Mouse (Mus musculus): ENCODE measurements around the gene Sppl3. TPM values are rescaled to one million over a fixed set of nuclear protein-coding genes. Genes with fewer than 3 reads are reported as not detected.

Gene Sppl3
- polyA plus RNA-seq, 1 experiment from 2014 or later: 24.0 TPM

- Histone ChIP-seq H3K4me1 (ENCODE audit: control insufficient read depth, insufficient read depth, low read length) (peaks cover 10% of the 10 kb centered on the region), H3K36me3 (ENCODE audit: control insufficient read depth, insufficient read depth, low read length) (no peaks in the 10 kb centered on the region), H3K27ac (ENCODE audit: low read depth, low read length) (no peak overlapping the region), H3K9ac (ENCODE audit: low read length) (no peak overlapping the region), H3K4me3 (ENCODE audit: low read depth, low read length) (no peak overlapping the region), H3K27me3 (replicated peaks; ENCODE audit: control insufficient read depth, insufficient read depth, low read length) (no peaks in the 10 kb centered on the region), H3K4me2 (ENCODE audit: low read length) (no peak overlapping the region), H3K9me3 (replicated peaks; ENCODE audit: control insufficient read depth, low read length) (no peaks in the 10 kb centered on the region)
- WGBS: 80% methylated on average over 6 of the region's 6 CpGs
- no peak for DNase-seq (ENCODE audit: low spot score)
- ATAC-seq: no peak
Observed at GRCm38 (mm10) chr5:115055418-115055817, 44.5 kb downstream of the Sppl3 start.

- ATAC-seq (no peak), DNase-seq (ENCODE audit: low spot score) (no peak)
- WGBS: 96% methylated on average over 4 of the region's 4 CpGs
- Histone ChIP-seq H3K4me3 (ENCODE audit: low read depth, low read length) (no peak overlapping the region), H3K4me2 (ENCODE audit: low read length) (no peak overlapping the region), H3K4me1 (ENCODE audit: control insufficient read depth, insufficient read depth, low read length) (peaks cover 9% of the 10 kb centered on the region), H3K36me3 (ENCODE audit: control insufficient read depth, insufficient read depth, low read length) (no peaks in the 10 kb centered on the region), H3K27me3 (replicated peaks; ENCODE audit: control insufficient read depth, insufficient read depth, low read length) (no peaks in the 10 kb centered on the region), H3K9ac (ENCODE audit: low read length) (no peak overlapping the region), H3K9me3 (replicated peaks; ENCODE audit: control insufficient read depth, low read length) (no peaks in the 10 kb centered on the region), H3K27ac (ENCODE audit: low read depth, low read length) (no peak overlapping the region)
Observed at GRCm38 (mm10) chr5:115057153-115057552, 46.2 kb downstream of the Sppl3 start.

GRCm38 (mm10) chr5:115058584-115059297 is 47.8 kb downstream of the Sppl3 start:
- no peak overlapping the region for H3K4me3 ChIP-seq (ENCODE audit: low read depth, low read length)
- ATAC-seq (no peak), DNase-seq (ENCODE audit: low spot score) (no peak)
- H3K4me2 ChIP-seq (ENCODE audit: low read length): no peak overlapping the region
- WGBS: 87% methylated on average over 7 of the region's 7 CpGs
- no peak overlapping the region for H3K27ac ChIP-seq (ENCODE audit: low read depth, low read length)
- no peaks in the 10 kb centered on the region for H3K4me1 ChIP-seq (ENCODE audit: control insufficient read depth, insufficient read depth, low read length)
- no peaks in the 10 kb centered on the region for H3K9me3 ChIP-seq (replicated peaks; ENCODE audit: control insufficient read depth, low read length)
- 0 out of 2 replicates have a peak, but pooled peaks cover 3% of the 10 kb centered on the region for H3K36me3 ChIP-seq (ENCODE audit: control insufficient read depth, insufficient read depth, low read length)
- no peaks in the 10 kb centered on the region for H3K27me3 ChIP-seq (replicated peaks; ENCODE audit: control insufficient read depth, insufficient read depth, low read length)
- no peak overlapping the region for H3K9ac ChIP-seq (ENCODE audit: low read length)

GRCm38 (mm10) chr5:115060067-115060695 is 49.2 kb downstream of the Sppl3 start:
- 94% methylated on average over 8 of the region's 8 CpGs for WGBS
- no peaks in the 10 kb centered on the region for H3K9me3 ChIP-seq (replicated peaks; ENCODE audit: control insufficient read depth, low read length)
- H3K27ac ChIP-seq (ENCODE audit: low read depth, low read length): no peak overlapping the region
- ATAC-seq (no peak), DNase-seq (ENCODE audit: low spot score) (no peak)
- H3K4me3 ChIP-seq (ENCODE audit: low read depth, low read length): no peak overlapping the region
- peaks cover 7% of the 10 kb centered on the region; the same call in 1 of the 2 replicates for H3K36me3 ChIP-seq (ENCODE audit: control insufficient read depth, insufficient read depth, low read length)
- H3K4me1 ChIP-seq (ENCODE audit: control insufficient read depth, insufficient read depth, low read length): no peaks in the 10 kb centered on the region
- H3K27me3 ChIP-seq (replicated peaks; ENCODE audit: control insufficient read depth, insufficient read depth, low read length): no peaks in the 10 kb centered on the region
- no peak overlapping the region for H3K9ac ChIP-seq (ENCODE audit: low read length)
- no peak overlapping the region for H3K4me2 ChIP-seq (ENCODE audit: low read length)

- DNase-seq (ENCODE audit: low spot score): no peak
- WGBS: 95% methylated on average over 3 of the region's 3 CpGs
- H3K9ac ChIP-seq (ENCODE audit: low read length): no peak overlapping the region
- H3K9me3 ChIP-seq (replicated peaks; ENCODE audit: control insufficient read depth, low read length): no peaks in the 10 kb centered on the region
- H3K36me3 ChIP-seq (ENCODE audit: control insufficient read depth, insufficient read depth, low read length): peaks cover 7% of the 10 kb centered on the region; the same call in 1 of the 2 replicates
- H3K4me3 ChIP-seq (ENCODE audit: low read depth, low read length): no peak overlapping the region
- no peak for ATAC-seq
- H3K27ac ChIP-seq (ENCODE audit: low read depth, low read length): no peak overlapping the region
- H3K4me2 ChIP-seq (ENCODE audit: low read length): no peak overlapping the region
- no peaks in the 10 kb centered on the region for H3K4me1 ChIP-seq (ENCODE audit: control insufficient read depth, insufficient read depth, low read length)
- no peaks in the 10 kb centered on the region for H3K27me3 ChIP-seq (replicated peaks; ENCODE audit: control insufficient read depth, insufficient read depth, low read length)
Observed at GRCm38 (mm10) chr5:115060977-115061376, 50.0 kb downstream of the Sppl3 start.

GRCm38 (mm10) chr5:115062566-115062965 is 51.6 kb downstream of the Sppl3 start:
- DNase-seq (ENCODE audit: low spot score) (no peak), ATAC-seq (no peak)
- no peaks in the 10 kb centered on the region for H3K27me3 ChIP-seq (replicated peaks; ENCODE audit: control insufficient read depth, insufficient read depth, low read length)
- H3K4me3 ChIP-seq (ENCODE audit: low read depth, low read length): no peak overlapping the region
- no peak overlapping the region for H3K9ac ChIP-seq (ENCODE audit: low read length)
- no peaks in the 10 kb centered on the region for H3K9me3 ChIP-seq (replicated peaks; ENCODE audit: control insufficient read depth, low read length)
- WGBS: 72% methylated on average over 1 of the region's 1 CpGs
- H3K4me1 ChIP-seq (ENCODE audit: control insufficient read depth, insufficient read depth, low read length): no peaks in the 10 kb centered on the region
- peaks cover 7% of the 10 kb centered on the region; the same call in 1 of the 2 replicates for H3K36me3 ChIP-seq (ENCODE audit: control insufficient read depth, insufficient read depth, low read length)
- no peak overlapping the region for H3K27ac ChIP-seq (ENCODE audit: low read depth, low read length)
- no peak overlapping the region for H3K4me2 ChIP-seq (ENCODE audit: low read length)

GRCm38 (mm10) chr5:115063391-115063790 is 52.5 kb downstream of the Sppl3 start:
- Histone ChIP-seq H3K36me3 (ENCODE audit: control insufficient read depth, insufficient read depth, low read length) (peaks cover 7% of the 10 kb centered on the region; the same call in 1 of the 2 replicates), H3K4me1 (ENCODE audit: control insufficient read depth, insufficient read depth, low read length) (no peaks in the 10 kb centered on the region)
- WGBS: 80% methylated on average over 7 of the region's 7 CpGs

GRCm38 (mm10) chr5:115066245-115066644 is 55.3 kb downstream of the Sppl3 start:
- Histone ChIP-seq H3K4me1 (ENCODE audit: control insufficient read depth, insufficient read depth, low read length) (no peaks in the 10 kb centered on the region), H3K36me3 (ENCODE audit: control insufficient read depth, insufficient read depth, low read length) (peaks cover 7% of the 10 kb centered on the region; the same call in 1 of the 2 replicates), H3K9ac (ENCODE audit: low read length) (no peak overlapping the region), H3K27me3 (replicated peaks; ENCODE audit: control insufficient read depth, insufficient read depth, low read length) (no peaks in the 10 kb centered on the region), H3K27ac (ENCODE audit: low read depth, low read length) (no peak overlapping the region), H3K4me2 (ENCODE audit: low read length) (no peak overlapping the region), H3K9me3 (replicated peaks; ENCODE audit: control insufficient read depth, low read length) (no peaks in the 10 kb centered on the region), H3K4me3 (ENCODE audit: low read depth, low read length) (no peak overlapping the region)
- ATAC-seq: no peak
- DNase-seq (ENCODE audit: low spot score): no peak
- WGBS: 83% methylated on average over 4 of the region's 4 CpGs

More at GRCm38 (mm10) chr5:115063391-115063790, 52.5 kb downstream of the Sppl3 start:
- no peak overlapping the region for H3K27ac ChIP-seq (ENCODE audit: low read depth, low read length)
- no peak overlapping the region for H3K4me3 ChIP-seq (ENCODE audit: low read depth, low read length)
- H3K9ac ChIP-seq (ENCODE audit: low read length): no peak overlapping the region
- no peaks in the 10 kb centered on the region for H3K27me3 ChIP-seq (replicated peaks; ENCODE audit: control insufficient read depth, insufficient read depth, low read length)
- DNase-seq (ENCODE audit: low spot score) (no peak), ATAC-seq (no peak)
- no peak overlapping the region for H3K4me2 ChIP-seq (ENCODE audit: low read length)
- no peaks in the 10 kb centered on the region for H3K9me3 ChIP-seq (replicated peaks; ENCODE audit: control insufficient read depth, low read length)
